Mouse (Mus musculus) neutrophil, adult 83 days (primary cell): Measurements from ENCODE around the gene Sec22a. TPM values are rescaled to one million over a fixed set of nuclear protein-coding genes. Genes with fewer than 3 reads are reported as not detected.

Experiments
- total RNA-seq, 2 experiments: library from RNA; stranded (reverse); gene quantifications; one replicate each; pipeline ENCODE4 v1.2.4; 2023

Sec22a gene
- total RNA-seq, result 1 to 10 TPM; 4.0 to 4.1 TPM

GRCm38 (mm10) chr16:35363150-35364062, at the start of gene Sec22a:
Gene Sec22a, minus strand, starts transcription at chr16:35363918.

Other genes starting within 250 kb of the Sec22a start
- under 1 TPM in 1 of 2 experiments, not detected in 1; 0.07 TPM for gene Adcy5, start 209.0 kb downstream of the Sec22a start, total RNA-seq
- 1 to 10 TPM; 2.9 to 3.8 TPM for gene Pdia5, start 127.0 kb upstream of the Sec22a start, total RNA-seq
- not detected for gene Sema5b, start 177.2 kb upstream of the Sec22a start, total RNA-seq